Mouse (Mus musculus): ENCODE data around the gene Dido1.

GRCm38 (mm10) chr2:180710276-180711155 lies 717 bp upstream of the Dido1 start:
- no peak for TF ChIP-seq CTCF (IDR thresholded peaks at IDR 0.05; ENCODE audit: control insufficient read depth, insufficient read depth, insufficient replicate concordance, low read depth, low read length)
- TF ChIP-seq POLR2A (IDR thresholded peaks at IDR 0.05; ENCODE audit: control insufficient read depth, low read depth, low read length) = no peak
